Mouse (Mus musculus): Measurements from ENCODE around the gene Scd2. TPM values are rescaled to one million over a fixed set of nuclear protein-coding genes. Genes with fewer than 3 reads are reported as not detected.
"Not testable (repeated sequence)": the region's sequence is repeated elsewhere in the genome, so short reads cannot be mapped to it uniquely, and the experiment has no call there.

Gene Scd2
- total RNA-seq, 1 experiment from 2014 or later, result 126 TPM

GRCm38 (mm10) chr19:44318545-44318944 lies 25.1 kb downstream of the Scd2 start:
- no peak for ATAC-seq (replicated peaks in 1 of 2; ENCODE audit: insufficient read depth in 1 of 2, low FRiP score in 2 of 2, low TSS enrichment in 1 of 2, low read depth in 1 of 2, poor library complexity in 2 of 2, severe bottlenecking in 2 of 2)

GRCm38 (mm10) chr19:44320316-44320715 lies 26.8 kb downstream of the Scd2 start:
- no peak for ATAC-seq (replicated peaks in 1 of 2; ENCODE audit: insufficient read depth in 1 of 2, low FRiP score in 2 of 2, low TSS enrichment in 1 of 2, low read depth in 1 of 2, poor library complexity in 2 of 2, severe bottlenecking in 2 of 2)

GRCm38 (mm10) chr19:44321201-44321600 lies 27.7 kb downstream of the Scd2 start:
- ATAC-seq (replicated peaks in 1 of 2; ENCODE audit: insufficient read depth in 1 of 2, low FRiP score in 2 of 2, low TSS enrichment in 1 of 2, low read depth in 1 of 2, poor library complexity in 2 of 2, severe bottlenecking in 2 of 2), result no peak

GRCm38 (mm10) chr19:44321631-44322030 lies 28.2 kb downstream of the Scd2 start:
- no peak for ATAC-seq (replicated peaks in 1 of 2; ENCODE audit: insufficient read depth in 1 of 2, low FRiP score in 2 of 2, low TSS enrichment in 1 of 2, low read depth in 1 of 2, poor library complexity in 2 of 2, severe bottlenecking in 2 of 2)

- no peak for ATAC-seq (replicated peaks in 1 of 2; ENCODE audit: insufficient read depth in 1 of 2, low FRiP score in 2 of 2, low TSS enrichment in 1 of 2, low read depth in 1 of 2, poor library complexity in 2 of 2, severe bottlenecking in 2 of 2)
Observed at GRCm38 (mm10) chr19:44329566-44329965, 36.1 kb downstream of the Scd2 start.

- ATAC-seq (replicated peaks in 1 of 2; ENCODE audit: insufficient read depth in 1 of 2, low FRiP score in 2 of 2, low TSS enrichment in 1 of 2, low read depth in 1 of 2, poor library complexity in 2 of 2, severe bottlenecking in 2 of 2), result not testable (repeated sequence)
Observed at GRCm38 (mm10) chr19:44331128-44331527, 37.7 kb downstream of the Scd2 start.

GRCm38 (mm10) chr19:44331911-44332310 lies 38.4 kb downstream of the Scd2 start:
- ATAC-seq (replicated peaks in 1 of 2; ENCODE audit: insufficient read depth in 1 of 2, low FRiP score in 2 of 2, low TSS enrichment in 1 of 2, low read depth in 1 of 2, poor library complexity in 2 of 2, severe bottlenecking in 2 of 2), result no peak

GRCm38 (mm10) chr19:44332326-44332725 lies 38.9 kb downstream of the Scd2 start:
- ATAC-seq (replicated peaks in 1 of 2; ENCODE audit: insufficient read depth in 1 of 2, low FRiP score in 2 of 2, low TSS enrichment in 1 of 2, low read depth in 1 of 2, poor library complexity in 2 of 2, severe bottlenecking in 2 of 2), result no peak

- ATAC-seq (replicated peaks in 1 of 2; ENCODE audit: insufficient read depth in 1 of 2, low FRiP score in 2 of 2, low TSS enrichment in 1 of 2, low read depth in 1 of 2, poor library complexity in 2 of 2, severe bottlenecking in 2 of 2), result no peak
Observed at GRCm38 (mm10) chr19:44332833-44333623, 39.6 kb downstream of the Scd2 start, which contains the start of gene Scd4. Gene Scd4, plus strand, starts transcription at chr19:44333092.

- ATAC-seq (replicated peaks in 1 of 2; ENCODE audit: insufficient read depth in 1 of 2, low FRiP score in 2 of 2, low TSS enrichment in 1 of 2, low read depth in 1 of 2, poor library complexity in 2 of 2, severe bottlenecking in 2 of 2), result no peak
Observed at GRCm38 (mm10) chr19:44333991-44334390, 40.5 kb downstream of the Scd2 start.

- ATAC-seq (replicated peaks in 1 of 2; ENCODE audit: insufficient read depth in 1 of 2, low FRiP score in 2 of 2, low TSS enrichment in 1 of 2, low read depth in 1 of 2, poor library complexity in 2 of 2, severe bottlenecking in 2 of 2), result no peak
Observed at GRCm38 (mm10) chr19:44335876-44336662, 42.6 kb downstream of the Scd2 start.

- ATAC-seq (replicated peaks in 1 of 2; ENCODE audit: insufficient read depth in 1 of 2, low FRiP score in 2 of 2, low TSS enrichment in 1 of 2, low read depth in 1 of 2, poor library complexity in 2 of 2, severe bottlenecking in 2 of 2), result no peak
Observed at GRCm38 (mm10) chr19:44349689-44350088, 56.2 kb downstream of the Scd2 start.

- ATAC-seq (replicated peaks in 1 of 2; ENCODE audit: insufficient read depth in 1 of 2, low FRiP score in 2 of 2, low TSS enrichment in 1 of 2, low read depth in 1 of 2, poor library complexity in 2 of 2, severe bottlenecking in 2 of 2), result no peak
Observed at GRCm38 (mm10) chr19:44351756-44352155, 58.3 kb downstream of the Scd2 start.

Other genes with a start within 250 kb of the Scd2 start
- gene Erlin1, start 223.9 kb upstream of the Scd2 start, total RNA-seq (2017), result 16.9 and 24.0 TPM in 2 replicates
- gene Chuk, start 186.2 kb upstream of the Scd2 start, total RNA-seq (2017), result 58.9 and 63.9 TPM in 2 replicates
- 24.7 and 41.4 TPM in 2 replicates for gene Cwf19l1, start 157.8 kb upstream of the Scd2 start, total RNA-seq (2017)
- gene Bloc1s2, start 147.2 kb upstream of the Scd2 start, total RNA-seq (2017), result 35.1 and 65.0 TPM in 2 replicates
- not detected in 2 replicates for gene Pkd2l1, start 101.2 kb upstream of the Scd2 start, total RNA-seq (2017)
- gene Scd3, start 90.4 kb upstream of the Scd2 start, total RNA-seq (2017), result 0.06 and 0.20 TPM in 2 replicates
- gene Scd4, start 39.4 kb downstream of the Scd2 start, total RNA-seq (2017), result 0.05 and 0.31 TPM in 2 replicates
- gene Scd1, start 114.2 kb downstream of the Scd2 start, total RNA-seq (2017), result 0.44 and 2.0 TPM in 2 replicates
- gene Wnt8b, start 199.8 kb downstream of the Scd2 start, total RNA-seq (2017), result not detected in 2 replicates